Mouse (Mus musculus): Measurements from ENCODE around the gene Tshz2. TPM values are rescaled to one million over a fixed set of nuclear protein-coding genes. Genes with fewer than 3 reads are reported as not detected.

Gene Tshz2
- polyA plus RNA-seq, 1 experiment from 2014 or later: 2.3 TPM

- Histone ChIP-seq H3K4me1 (ENCODE audit: control insufficient read depth, insufficient read depth, low read length) (no peaks in the 10 kb centered on the region), H3K4me3 (ENCODE audit: low read depth, low read length) (no peak overlapping the region), H3K27ac (replicated peaks; ENCODE audit: low read depth, low read length) (no peak overlapping the region), H3K27me3 (ENCODE audit: control insufficient read depth, insufficient read depth, low read length) (no peaks in the 10 kb centered on the region), H3K4me2 (ENCODE audit: low read depth, low read length) (no peak overlapping the region), H3K9ac (replicated peaks; ENCODE audit: low read length) (no peak overlapping the region), H3K9me3 (replicated peaks; ENCODE audit: control insufficient read depth, low read length) (no peaks in the 10 kb centered on the region), H3K36me3 (replicated peaks; ENCODE audit: control insufficient read depth, insufficient read depth, low read depth, low read length) (no peaks in the 10 kb centered on the region)
- 30% methylated on average over 13 of the region's 13 CpGs for WGBS
- ATAC-seq (replicated peaks; ENCODE audit: insufficient number of reproducible peaks, low FRiP score, low TSS enrichment, low read depth) (no peak), DNase-seq (ENCODE audit: low spot score) (no peak)
Measured at GRCm38 (mm10) chr2:169609956-169610355, 22.9 kb upstream of the Tshz2 start.

- Histone ChIP-seq H3K9ac (replicated peaks; ENCODE audit: low read length) (no peak overlapping the region), H3K4me1 (ENCODE audit: control insufficient read depth, insufficient read depth, low read length) (no peaks in the 10 kb centered on the region), H3K4me3 (ENCODE audit: low read depth, low read length) (no peak overlapping the region), H3K27me3 (ENCODE audit: control insufficient read depth, insufficient read depth, low read length) (no peaks in the 10 kb centered on the region), H3K27ac (replicated peaks; ENCODE audit: low read depth, low read length) (0 out of 2 replicates have a peak overlapping the region, but pooled peaks have one; percentile 28), H3K36me3 (replicated peaks; ENCODE audit: control insufficient read depth, insufficient read depth, low read depth, low read length) (no peaks in the 10 kb centered on the region), H3K9me3 (replicated peaks; ENCODE audit: control insufficient read depth, low read length) (no peaks in the 10 kb centered on the region), H3K4me2 (ENCODE audit: low read depth, low read length) (no peak overlapping the region)
- ATAC-seq (replicated peaks; ENCODE audit: insufficient number of reproducible peaks, low FRiP score, low TSS enrichment, low read depth) (no peak), DNase-seq (ENCODE audit: low spot score) (no peak)
- WGBS: 65% methylated on average over 8 of the region's 8 CpGs
Measured at GRCm38 (mm10) chr2:169610882-169611281, 21.9 kb upstream of the Tshz2 start.

DNA sequence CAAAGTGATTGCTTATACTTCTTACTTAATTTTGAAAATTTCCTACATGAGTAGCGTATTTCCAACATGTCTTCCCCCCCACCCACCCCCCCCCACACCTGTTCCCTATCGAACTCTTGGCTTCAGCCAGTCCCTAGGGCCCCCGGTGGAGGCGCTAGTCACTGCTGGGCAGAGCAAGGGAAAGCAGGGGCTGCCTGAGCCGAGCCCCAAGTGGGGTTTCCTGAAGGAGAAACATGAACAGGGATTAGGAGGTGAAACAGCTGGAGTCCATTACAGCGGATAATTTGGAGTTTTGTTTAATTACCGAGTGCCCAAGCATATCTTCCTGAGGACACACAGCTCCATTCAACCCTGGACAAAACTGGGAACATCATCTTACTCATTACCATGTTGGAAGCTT lies 21.3 kb upstream of the Tshz2 start:
- no peak overlapping the region for H3K9ac ChIP-seq (replicated peaks; ENCODE audit: low read length)
- peak; percentile 65; the same call in 1 of the 2 replicates for ATAC-seq (replicated peaks; ENCODE audit: insufficient number of reproducible peaks, low FRiP score, low TSS enrichment, low read depth)
- H3K27me3 ChIP-seq (ENCODE audit: control insufficient read depth, insufficient read depth, low read length): no peaks in the 10 kb centered on the region
- H3K27ac ChIP-seq (replicated peaks; ENCODE audit: low read depth, low read length): no peak overlapping the region
- 7% methylated on average over 7 of the region's 7 CpGs for WGBS
- no peak overlapping the region for H3K4me2 ChIP-seq (ENCODE audit: low read depth, low read length)
- no peaks in the 10 kb centered on the region for H3K36me3 ChIP-seq (replicated peaks; ENCODE audit: control insufficient read depth, insufficient read depth, low read depth, low read length)
- no peaks in the 10 kb centered on the region for H3K4me1 ChIP-seq (ENCODE audit: control insufficient read depth, insufficient read depth, low read length)
- H3K4me3 ChIP-seq (ENCODE audit: low read depth, low read length): no peak overlapping the region
- no peaks in the 10 kb centered on the region for H3K9me3 ChIP-seq (replicated peaks; ENCODE audit: control insufficient read depth, low read length)
- DNase-seq (ENCODE audit: low spot score): peak; percentile 79

DNA sequence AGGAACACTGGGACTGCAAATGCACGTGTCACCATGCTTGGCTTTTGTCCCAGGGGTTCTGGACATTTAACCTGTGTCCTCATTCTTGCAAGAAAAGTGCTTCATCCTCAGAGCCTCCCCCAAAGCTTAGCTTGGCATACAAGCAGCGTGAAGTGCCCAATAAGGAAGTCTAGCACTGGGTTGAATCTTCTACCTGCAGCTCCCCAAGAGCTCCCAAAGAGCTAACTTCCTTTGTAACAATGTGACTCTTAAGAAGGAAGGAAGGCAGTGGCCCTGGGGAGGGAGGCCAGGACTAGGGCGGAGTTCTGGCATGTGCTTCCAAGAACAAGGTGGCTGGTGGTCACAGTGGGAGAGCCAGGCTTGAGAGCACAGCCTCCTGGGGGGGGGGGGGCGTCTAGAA lies 18.1 kb upstream of the Tshz2 start:
- no peak overlapping the region for H3K4me3 ChIP-seq (ENCODE audit: low read depth, low read length)
- ATAC-seq (replicated peaks; ENCODE audit: insufficient number of reproducible peaks, low FRiP score, low TSS enrichment, low read depth) (no peak), DNase-seq (ENCODE audit: low spot score) (no peak)
- no peak overlapping the region for H3K9ac ChIP-seq (replicated peaks; ENCODE audit: low read length)
- H3K27ac ChIP-seq (replicated peaks; ENCODE audit: low read depth, low read length): no peak overlapping the region
- H3K4me1 ChIP-seq (ENCODE audit: control insufficient read depth, insufficient read depth, low read length): no peaks in the 10 kb centered on the region
- 66% methylated on average over 4 of the region's 4 CpGs for WGBS
- no peak overlapping the region for H3K4me2 ChIP-seq (ENCODE audit: low read depth, low read length)
- H3K27me3 ChIP-seq (ENCODE audit: control insufficient read depth, insufficient read depth, low read length): no peaks in the 10 kb centered on the region
- H3K9me3 ChIP-seq (replicated peaks; ENCODE audit: control insufficient read depth, low read length): no peaks in the 10 kb centered on the region
- no peaks in the 10 kb centered on the region for H3K36me3 ChIP-seq (replicated peaks; ENCODE audit: control insufficient read depth, insufficient read depth, low read depth, low read length)

DNA sequence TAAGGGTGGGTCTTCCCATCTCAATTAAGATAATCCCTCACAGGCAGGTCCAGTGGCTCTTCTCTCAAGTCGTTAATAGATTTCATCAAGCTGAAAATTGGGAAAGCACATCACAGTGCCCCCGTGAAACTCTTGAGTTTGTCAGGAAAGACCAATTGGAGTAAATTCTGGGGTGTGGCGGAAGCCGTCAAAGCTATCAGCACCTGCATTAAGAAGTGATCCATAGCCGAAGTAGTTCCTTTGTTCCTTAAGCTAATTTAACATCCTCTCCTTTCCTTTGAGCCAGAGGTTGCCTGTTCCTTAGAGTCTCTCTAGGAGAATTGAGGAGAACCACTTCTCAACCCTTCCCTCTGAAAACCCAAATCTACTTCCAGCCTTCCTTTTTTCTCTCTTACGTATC lies 16.8 kb upstream of the Tshz2 start:
- no peak for ATAC-seq (replicated peaks; ENCODE audit: insufficient number of reproducible peaks, low FRiP score, low TSS enrichment, low read depth)
- Histone ChIP-seq H3K4me2 (ENCODE audit: low read depth, low read length) (no peak overlapping the region), H3K36me3 (replicated peaks; ENCODE audit: control insufficient read depth, insufficient read depth, low read depth, low read length) (no peaks in the 10 kb centered on the region), H3K9ac (replicated peaks; ENCODE audit: low read length) (no peak overlapping the region), H3K4me1 (ENCODE audit: control insufficient read depth, insufficient read depth, low read length) (no peaks in the 10 kb centered on the region), H3K4me3 (ENCODE audit: low read depth, low read length) (no peak overlapping the region), H3K9me3 (replicated peaks; ENCODE audit: control insufficient read depth, low read length) (no peaks in the 10 kb centered on the region), H3K27me3 (ENCODE audit: control insufficient read depth, insufficient read depth, low read length) (no peaks in the 10 kb centered on the region), H3K27ac (replicated peaks; ENCODE audit: low read depth, low read length) (no peak overlapping the region)
- 81% methylated on average over 6 of the region's 6 CpGs for WGBS
- DNase-seq (ENCODE audit: low spot score): no peak

DNA sequence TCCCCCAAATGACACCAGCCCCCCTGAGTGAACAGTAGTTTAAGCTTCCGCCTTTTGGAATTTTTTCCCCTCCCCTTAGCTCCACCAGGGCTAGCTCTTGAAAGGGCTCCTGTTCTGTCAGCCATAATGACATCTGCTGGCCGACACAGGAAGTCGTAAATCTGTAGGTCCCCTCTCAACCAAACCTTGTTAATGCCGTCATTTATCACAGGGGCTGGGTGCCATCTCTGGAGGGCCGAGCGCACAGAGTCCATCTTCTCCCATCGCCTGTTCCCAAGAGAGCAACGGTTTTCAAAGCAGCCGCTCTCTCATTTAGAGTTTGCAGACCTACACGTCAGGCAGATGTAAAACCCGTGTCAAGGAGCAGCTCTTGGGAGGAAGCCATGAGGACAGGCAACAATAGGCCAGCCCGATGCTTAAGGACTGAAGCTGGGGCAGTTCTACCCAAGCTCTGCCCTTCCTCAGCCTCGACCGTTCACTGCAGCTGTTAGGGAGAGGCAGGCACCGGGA lies 11.6 kb upstream of the Tshz2 start:
- 54% methylated on average over 15 of the region's 15 CpGs for WGBS
- DNase-seq (ENCODE audit: low spot score): no peak
- H3K9ac ChIP-seq (replicated peaks; ENCODE audit: low read length): no peak overlapping the region

DNA sequence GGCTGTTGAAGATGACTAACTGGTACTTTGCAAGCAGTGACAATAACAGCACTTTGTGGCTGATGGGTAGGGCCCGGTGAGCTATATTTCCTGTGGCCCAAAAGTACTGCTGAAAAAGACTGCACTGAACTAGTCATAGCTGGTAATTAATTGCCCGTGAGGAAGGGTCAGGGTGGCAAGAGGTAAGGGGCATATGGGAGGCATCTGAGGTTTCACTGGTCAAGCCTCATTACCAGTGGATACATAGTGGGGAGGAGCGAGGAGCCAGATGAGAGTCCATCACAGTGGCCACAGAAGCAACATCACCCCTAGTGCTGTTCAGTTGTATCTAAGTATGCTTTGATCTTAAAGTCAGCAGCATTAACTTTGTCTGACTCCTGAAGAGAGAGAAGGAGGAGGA lies 2.7 kb upstream of the Tshz2 start:
- Histone ChIP-seq H3K4me3 (ENCODE audit: low read depth, low read length) (no peak overlapping the region), H3K9me3 (replicated peaks; ENCODE audit: control insufficient read depth, low read length) (no peaks in the 10 kb centered on the region), H3K36me3 (replicated peaks; ENCODE audit: control insufficient read depth, insufficient read depth, low read depth, low read length) (no peaks in the 10 kb centered on the region), H3K9ac (replicated peaks; ENCODE audit: low read length) (no peak overlapping the region), H3K27me3 (ENCODE audit: control insufficient read depth, insufficient read depth, low read length) (no peaks in the 10 kb centered on the region), H3K4me1 (ENCODE audit: control insufficient read depth, insufficient read depth, low read length) (no peaks in the 10 kb centered on the region), H3K27ac (replicated peaks; ENCODE audit: low read depth, low read length) (no peak overlapping the region), H3K4me2 (ENCODE audit: low read depth, low read length) (no peak overlapping the region)
- no peak for DNase-seq (ENCODE audit: low spot score)
- no peak for ATAC-seq (replicated peaks; ENCODE audit: insufficient number of reproducible peaks, low FRiP score, low TSS enrichment, low read depth)
- 83% methylated on average over 3 of the region's 3 CpGs for WGBS

More for the DNA sequence above, 11.6 kb upstream of the Tshz2 start:
- ATAC-seq (replicated peaks; ENCODE audit: insufficient number of reproducible peaks, low FRiP score, low TSS enrichment, low read depth): no peak
- Histone ChIP-seq H3K4me1 (ENCODE audit: control insufficient read depth, insufficient read depth, low read length) (no peaks in the 10 kb centered on the region), H3K36me3 (replicated peaks; ENCODE audit: control insufficient read depth, insufficient read depth, low read depth, low read length) (no peaks in the 10 kb centered on the region), H3K9me3 (replicated peaks; ENCODE audit: control insufficient read depth, low read length) (no peaks in the 10 kb centered on the region), H3K27me3 (ENCODE audit: control insufficient read depth, insufficient read depth, low read length) (no peaks in the 10 kb centered on the region), H3K27ac (replicated peaks; ENCODE audit: low read depth, low read length) (no peak overlapping the region), H3K4me3 (ENCODE audit: low read depth, low read length) (no peak overlapping the region), H3K4me2 (ENCODE audit: low read depth, low read length) (peak overlapping the region; percentile 13; the same call in 1 of the 2 replicates)

DNA sequence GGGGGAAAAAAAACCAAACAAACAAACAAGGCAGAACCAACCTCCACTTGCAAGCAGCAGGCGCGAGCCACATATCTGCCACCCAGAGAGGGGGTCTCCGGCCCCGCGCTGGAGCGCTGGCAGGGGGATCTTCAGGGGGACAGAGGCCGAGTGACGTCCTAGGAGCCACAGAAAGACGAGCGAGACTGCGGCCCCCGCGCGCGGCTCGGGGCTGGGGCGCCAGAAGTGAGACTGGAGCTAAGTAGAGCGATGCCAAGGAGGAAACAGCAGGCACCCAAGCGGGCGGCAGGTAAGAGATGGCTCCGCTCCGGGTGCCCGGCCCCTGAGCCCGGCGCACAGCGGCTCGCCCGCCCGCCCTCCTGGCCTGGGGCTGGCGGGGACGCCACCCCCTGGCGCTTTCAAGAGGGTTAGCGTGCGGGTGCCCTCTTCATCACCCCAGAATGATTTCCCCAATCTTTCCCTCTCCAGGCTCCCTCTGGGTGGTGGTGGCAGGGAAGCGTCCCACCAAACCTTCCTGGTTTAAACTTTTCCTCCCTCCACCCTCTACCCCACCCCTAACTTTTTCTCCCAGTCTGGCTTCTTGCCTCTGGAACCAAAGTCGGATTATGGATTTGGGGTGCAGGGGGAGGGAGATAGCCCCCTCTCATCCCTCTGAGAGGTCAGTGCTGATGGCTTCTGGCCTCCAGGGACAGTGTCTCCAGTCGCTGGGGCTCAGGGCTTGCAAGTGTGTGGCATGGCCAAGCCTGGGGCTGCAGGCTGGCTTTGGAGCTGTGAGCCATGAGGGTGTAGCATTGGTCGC lies 877 bp downstream of the Tshz2 start:
- no peak for ATAC-seq (replicated peaks; ENCODE audit: insufficient number of reproducible peaks, low FRiP score, low TSS enrichment, low read depth)
- H3K27me3 ChIP-seq (ENCODE audit: control insufficient read depth, insufficient read depth, low read length): no peaks in the 10 kb centered on the region
- no peaks in the 10 kb centered on the region for H3K36me3 ChIP-seq (replicated peaks; ENCODE audit: control insufficient read depth, insufficient read depth, low read depth, low read length)
- H3K9ac ChIP-seq (replicated peaks; ENCODE audit: low read length): peak overlapping the region; percentile 77
- peak overlapping the region; percentile 95 for H3K4me2 ChIP-seq (ENCODE audit: low read depth, low read length)
- no peaks in the 10 kb centered on the region for H3K4me1 ChIP-seq (ENCODE audit: control insufficient read depth, insufficient read depth, low read length)
- H3K4me3 ChIP-seq (ENCODE audit: low read depth, low read length): peak overlapping the region; percentile 67
- DNase-seq (ENCODE audit: low spot score): peak; percentile 31
- 0 out of 2 replicates have a peak overlapping the region, but pooled peaks have one; percentile 36 for H3K27ac ChIP-seq (replicated peaks; ENCODE audit: low read depth, low read length)
- no peaks in the 10 kb centered on the region for H3K9me3 ChIP-seq (replicated peaks; ENCODE audit: control insufficient read depth, low read length)
- under 1% methylated on average over 27 of the region's 38 CpGs for WGBS
